Mouse (Mus musculus): Measurements from ENCODE around the gene Nt5e. TPM values are rescaled to one million over a fixed set of nuclear protein-coding genes. Genes with fewer than 3 reads are reported as not detected.

Nt5e gene
- total RNA-seq (2023) = 10 to 100 TPM in 1 of 2 experiments, 1 to 10 TPM in 1; 6.6 to 13.1 TPM

DNA sequence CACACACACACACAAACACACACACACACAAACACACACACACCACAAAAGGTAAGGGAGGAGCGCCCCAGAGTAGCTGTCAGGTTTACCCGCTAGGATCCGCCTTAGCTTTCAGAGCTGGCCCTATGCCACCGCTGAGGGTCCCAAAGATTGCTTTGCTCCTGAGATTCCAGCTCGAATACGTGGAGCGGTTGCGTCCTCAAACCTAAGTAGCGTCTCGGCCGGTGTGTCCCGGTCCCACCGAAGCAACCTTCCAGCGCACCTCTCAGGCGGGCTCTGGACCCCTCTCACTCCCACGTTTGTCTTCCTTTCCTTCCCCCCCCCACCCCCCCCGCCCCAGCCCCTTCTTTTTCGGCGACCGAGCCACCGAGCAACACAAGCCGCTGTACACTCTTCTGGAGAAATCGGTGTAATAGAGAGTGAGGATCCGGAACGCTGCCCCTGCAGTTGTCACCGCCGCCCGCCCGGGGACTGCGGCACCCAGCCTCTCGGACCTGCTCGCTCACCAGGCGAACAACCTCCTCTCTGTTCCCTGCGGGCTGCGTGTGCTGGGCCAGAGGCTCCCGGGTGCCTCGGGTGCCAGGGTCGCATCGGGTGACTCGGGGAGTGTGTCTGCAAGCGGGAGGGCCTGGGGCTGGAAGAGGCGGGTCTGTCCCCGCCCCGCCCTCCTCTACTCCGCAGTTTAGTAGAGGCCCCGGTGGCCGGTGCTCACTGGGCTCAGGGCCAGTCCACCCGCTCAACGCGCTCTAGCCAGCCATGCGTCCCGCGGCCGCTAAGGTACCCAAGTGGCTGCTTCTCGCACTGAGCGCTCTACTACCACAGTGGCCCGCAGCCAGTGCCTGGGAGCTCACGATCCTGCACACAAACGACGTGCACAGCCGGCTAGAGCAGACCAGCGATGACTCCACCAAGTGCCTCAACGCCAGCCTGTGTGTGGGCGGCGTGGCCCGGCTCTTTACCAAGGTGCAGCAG is at the start of gene Nt5e:
Gene Nt5e (plus strand): TSS at position 268 of the 972 bp plus-strand sequence.

Other genes starting within 250 kb of the Nt5e start
- gene Snx14, start 111.8 kb downstream of the Nt5e start, total RNA-seq (2023) = 10 to 100 TPM; 28.2 to 32.7 TPM
- 1 to 10 TPM in 1 of 2 experiments, not detected in 1; 2.0 TPM for gene Gm20537, start 129.4 kb downstream of the Nt5e start, total RNA-seq (2023)
- gene Syncrip, start 155.4 kb downstream of the Nt5e start, total RNA-seq (2023) = 100 to 1,000 TPM; 107 to 118 TPM
- 10 to 100 TPM in 1 of 2 experiments, 1 to 10 TPM in 1; 9.5 to 11.1 TPM for gene Zfp949, start 220.8 kb downstream of the Nt5e start, total RNA-seq (2023)